Mouse (Mus musculus) testis, postnatal 14 days (tissue): ENCODE data around the gene Nabp1.

Experiments used
- DNase-seq: peaks from one replicate; pipeline ENCODE4 v3.0.0; 2021; ENCODE audit warnings: low spot score

Gene Nabp1

DNA sequence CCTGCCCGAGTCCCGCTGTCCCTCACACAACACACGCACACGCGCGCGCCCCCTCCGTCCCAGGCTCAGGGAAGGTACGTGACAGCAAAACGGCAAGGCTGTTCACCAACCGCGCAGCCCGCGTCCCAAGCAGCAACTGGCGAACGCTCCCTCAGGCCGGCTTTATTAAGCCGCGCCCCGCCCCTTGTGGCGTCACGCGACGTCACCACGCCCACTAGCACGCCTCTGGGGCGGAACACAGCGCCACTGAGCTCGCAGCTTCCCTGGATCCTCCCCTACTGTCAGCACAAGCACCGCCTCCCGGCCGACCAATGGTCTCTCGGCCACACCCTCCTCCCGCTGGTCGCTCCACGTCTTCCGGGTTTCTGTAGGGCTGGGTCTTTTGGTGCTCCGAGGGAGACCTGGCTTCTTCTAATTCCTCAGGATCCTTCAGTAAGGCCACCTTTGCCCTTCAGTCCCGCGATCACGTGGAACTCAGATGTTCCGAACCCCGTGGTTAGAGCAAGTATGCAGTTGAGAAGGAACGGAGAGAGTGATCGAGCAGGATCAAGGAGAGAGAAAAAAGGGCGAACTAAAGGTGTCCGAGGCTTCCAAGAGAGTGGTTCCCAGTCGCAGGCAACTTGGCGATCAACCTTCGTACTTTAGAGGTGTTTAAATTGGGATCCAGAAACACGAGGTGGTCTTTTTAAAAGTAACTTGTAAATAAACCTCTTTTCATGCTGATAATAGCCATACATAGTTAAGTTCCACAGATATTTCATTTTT, at the start of gene Nabp1:
Gene Nabp1 (minus strand): TSS at position 164 of the 765 bp plus-strand sequence.
- peak; percentile 98 for DNase-seq

DNA sequence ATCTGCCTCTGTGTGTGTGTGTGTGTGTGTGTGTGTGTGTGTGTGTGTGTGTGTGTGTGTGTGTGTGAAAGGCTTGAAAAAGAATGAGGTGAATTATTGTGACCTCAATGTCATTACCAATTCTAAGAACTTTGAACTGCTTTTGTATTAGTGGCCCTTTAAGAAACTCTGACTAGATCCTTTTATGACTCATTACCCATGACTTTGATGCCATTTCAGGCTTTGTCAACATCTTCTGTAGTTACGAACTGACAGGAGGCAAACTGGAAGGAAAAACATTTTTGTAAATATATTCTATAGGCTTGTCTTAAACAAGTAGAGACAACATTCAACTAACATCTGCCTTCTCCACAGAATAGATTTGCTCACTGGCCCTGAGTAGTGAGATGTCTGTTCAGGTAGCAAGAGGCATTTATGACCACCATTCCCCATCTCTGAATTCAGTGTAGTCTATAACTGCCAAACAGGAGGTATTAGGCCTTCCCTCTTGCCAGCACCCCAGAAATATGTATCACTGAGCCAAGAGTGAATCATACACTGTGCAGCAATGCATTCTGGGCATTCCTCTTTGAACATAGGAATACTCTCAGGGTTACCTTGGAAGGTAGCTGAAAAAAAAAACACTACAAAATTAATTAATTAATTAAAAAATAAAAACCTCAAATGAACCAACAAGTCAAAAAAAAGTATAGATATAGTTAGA, 47.5 kb upstream of the Nabp1 start:
- no peak for DNase-seq

DNA sequence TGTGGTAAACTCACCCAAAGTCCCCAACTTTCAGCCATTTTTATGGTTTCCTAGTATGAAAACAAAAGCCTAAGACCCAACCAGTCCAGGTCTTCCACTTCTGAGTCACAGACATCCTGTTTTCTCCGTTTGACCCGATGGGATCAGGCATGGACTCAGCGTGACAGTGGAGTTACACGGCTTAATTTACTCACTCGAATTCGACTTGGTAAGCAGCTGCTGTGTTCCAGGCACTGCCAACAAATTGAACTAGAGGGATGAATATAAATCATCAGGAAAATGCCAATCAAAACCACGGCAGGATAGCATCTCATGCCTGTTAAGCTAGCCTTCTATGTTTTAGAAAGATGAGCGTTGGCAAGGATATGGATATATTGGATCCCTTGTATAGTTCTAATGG, 43.4 kb upstream of the Nabp1 start:
- no peak for DNase-seq

DNA sequence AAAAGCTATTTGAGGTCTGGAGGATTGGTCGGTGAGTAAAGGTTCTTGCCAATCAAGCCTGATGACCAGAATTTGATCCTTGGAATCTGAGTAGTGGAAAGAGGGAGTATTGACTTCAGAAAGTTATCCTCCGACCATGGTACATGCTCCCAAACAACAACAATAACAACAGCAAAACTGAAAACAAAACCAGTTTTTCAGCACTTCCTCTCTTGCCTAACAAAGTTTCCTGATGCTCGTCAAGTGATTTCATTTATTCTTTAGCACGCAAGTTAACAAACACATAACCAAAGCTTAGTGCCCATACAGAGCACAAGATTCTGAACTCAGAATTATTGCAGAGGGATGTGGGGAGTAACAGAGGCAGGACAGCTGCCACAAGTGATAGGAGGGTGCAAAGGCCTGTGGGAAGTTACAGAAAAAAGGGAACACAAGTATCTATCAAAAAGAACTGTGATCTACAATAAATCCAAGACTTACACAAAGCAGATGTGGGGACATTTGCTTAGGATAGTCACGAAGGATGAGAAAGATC, 42.1 kb upstream of the Nabp1 start:
- DNase-seq, result no peak

DNA sequence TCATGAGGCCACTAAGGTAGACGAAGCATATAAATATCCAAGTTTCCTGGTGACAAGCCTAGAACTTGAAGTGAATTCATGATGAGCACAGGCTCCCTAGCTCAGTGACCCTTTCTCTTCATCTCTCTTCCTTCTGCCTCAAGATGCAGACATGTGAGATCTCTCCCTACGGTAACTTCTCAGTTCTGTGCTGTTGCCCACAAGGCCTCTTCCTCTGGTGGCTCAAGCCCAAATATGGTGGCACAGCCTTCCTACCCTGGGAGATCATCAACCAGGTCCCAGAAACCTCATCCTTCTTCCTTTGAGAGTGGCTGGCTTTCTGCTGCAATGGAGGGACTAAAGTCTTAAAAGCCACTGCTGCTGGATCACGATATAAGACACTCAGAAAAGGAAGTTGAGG, 40.9 kb upstream of the Nabp1 start:
- DNase-seq, result no peak

DNA sequence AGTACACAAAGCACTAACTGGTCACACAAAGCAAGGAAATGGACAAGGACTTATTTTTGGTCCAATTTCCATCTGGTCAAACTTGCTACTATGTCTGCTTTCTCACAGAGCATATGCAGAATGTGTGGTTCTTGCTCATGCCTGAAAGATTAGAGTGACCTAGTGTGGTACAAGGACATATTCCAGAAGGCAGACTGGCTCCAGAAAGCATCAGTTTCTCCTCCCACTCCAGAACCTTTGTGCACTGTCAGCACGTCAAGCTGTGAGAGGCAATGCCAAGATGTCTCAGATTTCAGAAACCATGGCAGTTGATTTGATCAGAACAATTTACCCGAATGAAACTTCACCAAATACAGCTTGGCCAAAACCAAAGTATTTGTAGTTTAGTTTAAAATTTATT, 37.4 kb upstream of the Nabp1 start:
- no peak for DNase-seq

DNA sequence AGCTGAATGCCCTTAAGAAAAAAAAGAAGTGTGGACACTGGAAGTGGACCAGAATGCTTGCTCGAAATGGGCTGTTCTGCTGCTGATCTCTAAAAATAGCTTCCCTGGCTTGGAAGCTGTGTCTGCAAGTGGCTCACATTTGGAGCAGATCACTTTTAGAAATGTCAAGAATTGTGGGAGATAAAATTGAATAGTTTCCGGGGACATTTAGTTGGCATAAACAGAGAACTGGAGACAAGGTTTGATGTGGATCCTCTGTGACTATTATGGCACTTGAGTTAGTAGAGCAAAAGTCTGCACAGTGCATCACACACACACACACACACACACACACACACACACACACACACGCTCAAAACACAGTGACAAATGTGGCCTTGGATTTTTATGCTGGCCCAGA, 36.8 kb upstream of the Nabp1 start:
- DNase-seq, result no peak

DNA sequence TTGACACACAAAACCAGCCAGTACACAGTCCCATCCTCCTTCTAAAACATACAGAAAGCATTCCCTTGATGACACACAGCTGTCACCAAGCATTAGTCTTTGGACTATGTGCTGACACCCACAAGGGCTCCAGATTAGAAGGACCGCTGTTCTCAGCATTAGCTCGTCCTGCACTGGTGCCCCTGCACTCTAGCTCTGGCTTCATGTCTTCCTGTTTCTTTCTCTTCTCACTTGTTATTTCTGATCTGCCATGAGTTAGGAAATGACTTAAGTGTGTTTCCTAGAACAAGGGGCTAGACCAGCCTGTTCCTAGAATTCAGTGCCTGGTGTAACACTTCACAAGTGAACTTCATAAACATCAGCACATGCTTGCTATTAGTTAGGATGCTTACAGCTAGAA, 36.2 kb upstream of the Nabp1 start:
- no peak for DNase-seq

DNA sequence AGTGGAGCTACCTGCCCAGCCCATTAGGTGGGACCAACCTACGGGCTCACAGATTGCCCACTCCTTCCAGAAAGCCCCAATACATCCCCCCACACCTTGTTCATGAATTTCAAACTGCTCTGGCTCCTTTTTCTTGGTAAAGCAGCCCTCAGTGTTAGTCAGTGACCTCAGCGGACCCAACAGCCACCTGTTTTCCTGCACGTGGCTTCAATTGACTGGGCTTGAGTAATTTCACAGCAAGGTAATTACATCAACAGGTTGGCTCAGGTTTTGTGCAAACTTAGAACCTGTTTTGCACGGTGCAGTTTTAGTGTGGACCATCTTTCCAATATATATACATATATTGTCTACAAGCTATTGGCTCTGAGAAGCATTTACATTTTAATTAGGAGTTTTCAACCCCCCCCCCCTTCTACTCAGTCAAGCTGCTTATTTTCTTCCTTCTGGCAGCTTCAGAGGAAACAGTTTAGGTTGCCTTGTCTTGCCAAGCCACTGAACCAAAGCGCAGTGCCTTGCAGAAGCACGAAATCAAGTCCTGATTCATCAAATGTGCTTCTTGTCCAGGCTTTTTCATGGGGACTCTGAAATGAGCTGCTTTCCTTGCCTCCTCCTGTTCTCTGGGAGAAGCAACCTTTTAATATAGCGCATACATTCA, 35.0 kb upstream of the Nabp1 start:
- DNase-seq, result no peak

DNA sequence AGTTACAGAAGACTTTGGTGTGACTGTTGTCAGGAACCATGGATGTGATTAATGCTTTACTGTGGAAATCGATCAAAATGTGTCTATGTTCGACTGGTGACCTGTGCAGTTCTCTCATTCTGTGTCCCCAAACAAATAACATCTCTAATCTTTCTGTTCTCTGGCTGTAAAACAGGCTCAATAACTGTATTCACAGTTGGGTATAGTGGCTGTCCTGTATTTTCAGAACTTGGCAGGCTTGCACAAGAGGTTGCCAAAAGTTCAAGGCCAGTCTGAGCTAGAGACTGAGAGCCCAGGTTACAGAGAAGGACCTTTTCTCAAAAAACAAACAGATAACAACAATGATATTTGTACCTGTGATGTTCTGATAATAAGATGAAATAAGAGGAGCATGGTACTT, 34.1 kb upstream of the Nabp1 start:
- peak; percentile 20 for DNase-seq

DNA sequence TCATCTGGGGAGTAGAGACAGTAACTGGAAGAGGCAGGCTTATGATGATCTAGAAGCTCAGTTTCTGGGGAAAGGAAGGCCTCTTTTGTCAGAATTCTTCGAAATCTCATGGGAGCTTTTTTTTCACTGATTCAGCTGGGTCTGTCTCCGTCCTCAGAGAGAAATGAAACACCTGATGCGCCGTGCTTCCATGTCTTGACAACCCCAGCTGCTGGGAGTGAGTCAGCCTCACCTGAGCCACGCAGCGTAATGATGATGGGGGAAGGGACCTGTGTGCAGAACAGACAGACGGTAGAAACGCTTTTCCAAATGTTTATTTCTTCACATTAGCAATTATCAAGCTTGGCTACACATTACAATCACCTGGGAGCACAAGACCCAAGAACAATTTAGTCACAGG, 31.6 kb upstream of the Nabp1 start:
- no peak for DNase-seq

DNA sequence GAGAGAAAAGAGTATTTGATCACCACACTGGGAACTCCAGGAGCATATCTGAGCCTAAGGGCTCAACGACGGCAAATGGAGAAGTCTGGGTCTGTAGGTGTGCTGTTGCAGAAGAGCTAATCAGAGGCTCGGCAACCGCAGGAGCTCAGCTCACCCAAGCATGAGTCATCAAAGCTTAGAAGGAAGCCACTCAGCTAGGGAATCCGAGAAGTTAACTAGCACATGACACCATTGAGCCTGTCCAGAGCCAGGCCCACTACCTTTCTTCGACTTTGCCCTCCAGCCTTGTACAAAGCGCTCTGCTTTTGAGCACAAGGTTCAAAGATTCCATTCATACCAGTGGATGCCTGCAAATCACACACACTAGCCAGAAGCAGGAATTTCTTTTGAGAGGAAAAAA, 30.9 kb upstream of the Nabp1 start:
- no peak for DNase-seq

DNA sequence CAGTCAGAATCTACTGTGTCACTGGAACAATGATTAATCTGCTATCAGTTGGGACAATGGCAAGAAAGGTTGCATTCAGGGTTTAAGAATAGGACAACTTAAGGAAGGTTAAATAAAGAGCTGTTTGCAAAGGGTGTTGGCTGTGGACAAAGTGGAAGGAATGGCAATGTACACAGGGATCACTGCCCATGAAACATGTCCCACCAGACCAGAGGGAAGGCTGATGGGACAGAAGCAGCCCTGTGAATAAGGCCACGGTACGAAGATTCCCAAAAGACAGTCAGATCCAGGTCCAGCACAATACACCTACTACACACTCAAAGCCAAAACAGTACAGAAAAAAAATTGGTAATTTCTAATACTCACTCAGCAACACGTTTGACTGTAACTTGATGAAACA, 30.3 kb upstream of the Nabp1 start:
- DNase-seq, result no peak

DNA sequence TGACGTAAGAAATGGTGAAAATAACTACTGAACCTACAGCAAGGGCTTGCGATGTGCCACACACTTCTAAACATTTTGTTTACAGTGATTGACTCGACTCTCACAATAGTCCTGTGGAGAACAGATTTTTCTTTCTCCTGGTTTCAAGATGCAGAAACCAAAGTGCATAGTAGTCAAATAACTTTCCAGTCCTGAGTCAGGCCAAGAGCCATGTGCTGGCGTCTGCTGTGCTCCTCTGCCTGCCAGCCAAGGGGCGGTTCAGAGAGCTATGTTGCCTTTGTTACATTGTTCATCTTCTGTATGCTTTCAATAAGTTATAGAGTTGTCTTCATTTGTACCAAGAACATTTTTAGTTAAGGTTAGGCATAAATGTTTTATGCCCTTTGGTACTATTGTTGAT, 29.2 kb upstream of the Nabp1 start:
- no peak for DNase-seq

DNA sequence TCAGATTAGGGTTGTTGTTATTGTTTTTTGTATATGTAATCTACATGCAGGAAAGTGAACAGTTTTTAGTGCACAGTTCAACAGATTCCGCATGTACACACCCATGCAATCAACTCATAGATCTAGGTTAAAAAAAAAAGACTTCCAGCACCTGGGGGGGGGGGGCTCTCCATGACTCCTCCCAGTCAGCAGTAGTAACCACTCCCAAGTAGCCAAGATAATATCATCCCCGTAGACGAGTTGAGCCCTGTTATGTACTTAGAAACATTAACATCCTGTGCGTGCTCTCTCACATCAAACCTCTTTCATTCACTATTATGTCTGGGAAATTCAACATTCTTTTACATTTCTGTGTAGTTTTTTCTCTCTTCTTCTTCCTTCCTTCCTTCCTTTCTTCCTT, 28.0 kb upstream of the Nabp1 start:
- DNase-seq, result no peak

DNA sequence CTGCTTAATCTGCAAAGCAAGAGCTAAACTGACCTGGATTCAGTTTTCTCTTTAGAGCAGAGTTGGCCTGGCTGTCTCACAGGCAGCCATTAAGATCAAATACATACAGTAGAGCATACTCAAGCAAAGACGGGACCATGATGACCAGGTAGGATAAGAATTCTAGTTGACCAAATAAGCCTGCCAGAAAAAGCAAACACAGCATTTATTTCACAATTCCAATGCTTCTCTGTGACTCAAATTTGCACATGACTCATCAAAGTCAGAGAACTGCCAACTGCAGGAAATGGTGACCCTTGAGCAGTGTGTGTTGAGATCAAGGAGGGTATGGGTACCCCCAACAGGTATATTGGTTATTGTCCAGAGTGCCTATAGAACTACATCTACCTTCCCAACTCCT, 27.4 kb upstream of the Nabp1 start:
- DNase-seq, result no peak

DNA sequence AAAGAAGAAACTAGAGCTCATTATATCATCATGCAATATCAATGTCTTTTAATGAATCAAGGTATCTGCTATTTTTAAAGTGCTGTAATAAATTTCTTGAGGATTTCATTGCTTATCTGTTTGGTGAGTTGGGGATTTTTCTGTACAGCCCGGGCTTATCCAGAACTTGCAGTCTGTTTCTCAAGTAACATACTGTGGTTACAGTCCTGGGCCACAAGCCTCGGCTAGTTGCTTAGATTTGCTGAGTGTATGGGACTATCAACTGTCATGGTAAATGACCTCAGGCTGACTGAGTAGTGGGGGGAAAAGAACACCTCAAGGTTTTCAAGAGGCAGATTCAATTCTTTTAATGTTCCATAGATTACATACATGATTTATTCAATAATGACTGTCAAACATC, 24.8 kb upstream of the Nabp1 start:
- DNase-seq, result no peak

DNA sequence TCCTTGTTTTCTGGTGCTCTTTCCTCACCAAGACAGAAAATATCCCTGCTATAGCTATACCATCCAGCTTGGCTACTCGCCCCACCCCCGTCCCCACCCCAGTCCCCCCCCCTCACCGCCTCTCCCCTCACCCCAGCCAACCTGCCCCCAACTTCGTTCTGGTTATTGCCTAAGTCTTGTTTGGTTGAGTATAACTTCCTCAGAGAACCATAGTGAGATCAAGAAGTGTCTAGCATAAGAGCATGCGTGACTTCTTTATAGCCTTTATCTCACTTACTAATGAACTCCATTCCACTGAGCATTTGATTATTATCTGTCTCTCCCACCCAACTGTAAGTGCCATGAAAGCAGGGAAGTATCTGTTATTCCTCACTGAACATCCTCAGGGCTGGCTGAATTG, 24.1 kb upstream of the Nabp1 start:
- no peak for DNase-seq

DNA sequence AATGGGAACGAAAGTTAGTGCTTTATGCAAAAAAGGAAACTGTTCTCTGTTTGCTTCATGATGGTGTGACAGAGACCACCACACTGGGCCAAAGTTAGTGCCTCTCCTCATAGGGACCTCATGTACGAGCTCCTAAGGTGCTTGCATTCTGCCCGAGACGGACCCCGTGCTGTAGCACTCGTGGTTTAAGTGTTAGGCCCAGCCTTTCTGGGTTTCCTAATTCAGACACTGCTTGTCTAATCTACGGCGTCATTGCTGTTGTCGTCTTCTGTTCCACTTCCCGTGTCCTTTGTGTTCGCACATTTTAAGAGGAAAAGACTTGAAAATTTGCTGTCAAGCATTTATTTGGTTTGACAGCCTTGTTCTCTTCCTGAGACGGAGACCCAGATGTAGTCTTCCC, 23.0 kb upstream of the Nabp1 start:
- no peak for DNase-seq

DNA sequence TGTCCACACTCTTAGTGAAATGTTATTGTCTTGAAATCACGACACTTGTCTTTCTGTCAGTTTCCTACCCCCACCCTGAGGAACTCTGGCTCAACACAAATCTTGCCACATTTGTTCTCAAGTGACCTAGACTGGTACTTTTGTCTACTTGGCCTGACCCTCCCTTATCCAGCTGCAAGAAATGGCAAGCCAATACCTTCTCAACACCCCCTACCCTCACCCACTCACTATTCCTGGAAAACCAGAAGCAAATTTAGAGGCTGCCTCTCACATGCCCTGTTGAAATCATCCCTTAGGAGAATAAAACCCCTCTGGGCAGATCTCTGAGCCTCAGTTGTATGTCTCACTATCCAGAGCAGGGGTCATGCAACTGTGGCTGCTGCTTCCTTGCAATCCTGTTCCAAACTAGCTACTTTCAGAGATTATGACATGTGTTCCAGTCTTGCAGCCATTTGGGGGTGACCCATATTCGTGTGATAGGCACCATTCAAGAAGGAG, 20.4 kb upstream of the Nabp1 start:
- DNase-seq, result no peak

DNA sequence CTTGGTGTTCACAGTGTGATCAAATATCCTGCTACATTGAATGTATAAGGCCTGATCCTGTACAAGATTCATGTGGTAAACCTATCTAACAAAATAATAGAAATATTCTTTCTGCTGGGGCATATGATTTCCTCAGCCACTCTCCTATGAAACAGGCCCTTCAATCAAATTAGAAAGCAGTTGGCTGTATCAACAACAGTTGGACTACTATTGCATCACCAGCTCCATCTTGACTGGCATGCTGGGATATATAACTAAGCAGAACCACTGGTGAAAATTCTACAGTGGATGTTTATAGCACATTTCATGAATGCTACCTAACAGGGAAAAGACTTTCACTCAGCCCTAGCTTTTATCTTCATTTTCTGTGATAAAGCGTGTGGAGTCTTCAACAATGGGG, 17.9 kb upstream of the Nabp1 start:
- DNase-seq, result no peak

DNA sequence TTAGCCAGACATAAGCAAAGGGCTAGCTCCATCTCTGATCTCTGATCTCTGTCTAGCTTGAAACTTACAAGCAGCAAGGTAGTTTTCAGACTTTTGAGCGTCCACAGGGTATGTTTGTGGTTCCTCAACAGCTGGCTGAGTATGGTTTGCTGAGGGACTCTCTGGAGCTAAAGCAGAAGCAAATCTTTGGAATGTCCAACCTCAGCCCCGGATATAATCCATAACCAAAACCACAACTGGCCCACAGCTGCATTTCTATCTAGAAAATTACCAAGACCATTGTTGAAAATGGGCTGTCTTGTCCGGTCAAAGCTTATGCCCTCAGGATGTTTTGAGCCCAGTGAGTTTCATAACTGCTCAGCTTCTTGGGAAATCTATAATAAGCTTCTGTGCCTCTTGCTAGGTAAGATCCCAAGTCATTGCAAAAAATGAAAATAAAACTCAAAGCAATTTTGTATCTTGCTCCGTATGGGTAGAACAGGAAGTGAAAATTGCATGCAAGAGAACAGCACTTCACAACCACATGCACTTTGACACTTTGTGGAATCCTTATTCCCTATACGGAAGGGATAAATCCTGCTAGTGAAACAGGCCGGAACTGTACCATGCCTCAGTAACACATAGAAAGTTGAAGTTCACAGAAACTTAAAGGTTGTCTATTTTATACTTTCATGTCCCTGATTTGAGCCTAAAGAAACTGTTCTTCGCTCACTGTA, 15.5 kb upstream of the Nabp1 start:
- no peak for DNase-seq
